Mouse (Mus musculus) forebrain, embryonic 16.5 days (tissue): ENCODE data around the gene Mfap2. TPM values are rescaled to one million over a fixed set of nuclear protein-coding genes. Genes with fewer than 3 reads are reported as not detected.
A peak's percentile ranks its signal among the peaks of the same experiment; 100 is the strongest.

ENCODE experiments used
- ATAC-seq: fragments of 200-750 bp; cut with Nextera tagmentation; 2 replicates; pipeline ENCODE4 v1.8.0; 2017; ENCODE audit warnings: mild to moderate bottlenecking, moderate library complexity
- H3K27ac ChIP-seq: fragments of 300-500 bp; sonication (generic); 2 replicates; pipeline ENCODE4 v1.5.1; 2014; ENCODE audit warnings: low read length, control low read depth
- H3K27me3 ChIP-seq: fragments of 300-500 bp; sonication (generic); replicated peaks from 2 replicates; pipeline ENCODE4 v1.6.1; 2014; ENCODE audit warnings: low read length; ENCODE audit not compliant: control insufficient read depth, insufficient read depth
- H3K36me3 ChIP-seq: fragments of 300-500 bp; sonication (generic); 2 replicates; pipeline ENCODE4 v1.6.1; 2014; ENCODE audit not compliant: control insufficient read depth, insufficient read depth
- H3K4me1 ChIP-seq: fragments of 300-500 bp; sonication (generic); replicated peaks from 2 replicates; pipeline ENCODE4 v1.6.1; 2014; ENCODE audit warnings: low read length; ENCODE audit not compliant: control insufficient read depth, insufficient read depth
- H3K4me2 ChIP-seq: fragments of 300-500 bp; sonication (generic); 2 replicates; pipeline ENCODE4 v1.6.1; 2014; ENCODE audit warnings: mild to moderate bottlenecking, low read length, control low read depth
- H3K4me3 ChIP-seq: fragments of 300-500 bp; sonication (generic); replicated peaks from 2 replicates; pipeline ENCODE4 v1.5.1; 2014; ENCODE audit warnings: mild to moderate bottlenecking, low read length, control low read depth
- H3K9ac ChIP-seq: fragments of 300-500 bp; sonication (generic); replicated peaks from 2 replicates; pipeline ENCODE4 v1.6.1; 2014; ENCODE audit warnings: low read depth, low read length, control low read depth
- H3K9me3 ChIP-seq: fragments of 300-500 bp; sonication (generic); 2 replicates; pipeline ENCODE4 v1.6.1; 2016; ENCODE audit warnings: low read length; ENCODE audit not compliant: control insufficient read depth
- WGBS: fragments of 180-500 bp; shearing (Covaris S2); extraction: QIAGEN DNeasy Blood & Tissue Kit; methylation state at CpG from one replicate; pipeline ENCODE4 v1.1.7; 2014; 5-methylcytosine and 5-hydroxymethylcytosine counted together
- polyA plus RNA-seq: library from polyadenylated mRNA; unstranded; fragments of >200 nt; fragmentation: Nextera tagmentation; extraction: Ambion mirVana; gene quantifications from 2 replicates; pipeline ENCODE4 v1.2.1, GENCODE M21; 2015

Gene Mfap2
- polyA plus RNA-seq, 1 experiment from 2014 or later: 202 TPM

- H3K4me1 ChIP-seq: no peaks in the 10 kb centered on the region
- no peaks in the 10 kb centered on the region for H3K27me3 ChIP-seq
- WGBS: 84% methylated on average over 13 of the region's 13 CpGs
- no peak overlapping the region for H3K4me2 ChIP-seq
- no peak overlapping the region for H3K4me3 ChIP-seq
- H3K36me3 ChIP-seq: peaks cover 38% of the 10 kb centered on the region
- H3K9me3 ChIP-seq: no peaks in the 10 kb centered on the region
- ATAC-seq: no peak
- no peak overlapping the region for H3K9ac ChIP-seq
- H3K27ac ChIP-seq: no peak overlapping the region
Measured at GRCm38 (mm10) chr4:140971691-140972090, 38.5 kb upstream of the Mfap2 start.

GRCm38 (mm10) chr4:140974408-140974807 lies 35.8 kb upstream of the Mfap2 start:
- ATAC-seq: no peak
- 95% methylated on average over 6 of the region's 6 CpGs for WGBS

DNA sequence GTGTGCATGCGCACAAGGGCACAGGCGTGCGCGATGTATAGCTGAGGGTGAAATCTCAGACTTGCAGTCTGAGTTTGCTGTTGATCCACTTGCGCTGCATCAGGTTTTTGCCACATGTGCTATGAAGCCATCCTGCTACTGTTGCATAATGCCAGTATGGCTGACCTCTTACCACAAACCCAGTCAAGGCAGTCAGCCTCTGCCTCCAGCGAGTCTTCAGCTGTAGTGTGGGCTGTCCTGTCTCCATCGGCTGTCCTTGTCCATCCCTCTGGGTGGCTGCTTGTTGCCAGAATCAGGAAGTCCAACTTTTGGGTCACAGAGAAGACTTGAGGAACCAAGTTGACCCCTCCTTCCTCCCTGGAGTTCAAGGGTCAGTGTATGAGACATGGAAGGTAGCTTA lies 34.9 kb upstream of the Mfap2 start:
- H3K36me3 ChIP-seq: peaks cover 52% of the 10 kb centered on the region
- no peaks in the 10 kb centered on the region for H3K27me3 ChIP-seq
- H3K27ac ChIP-seq: no peak overlapping the region
- H3K9me3 ChIP-seq: no peaks in the 10 kb centered on the region
- WGBS: 96% methylated on average over 7 of the region's 7 CpGs
- H3K9ac ChIP-seq: no peak overlapping the region
- no peaks in the 10 kb centered on the region for H3K4me1 ChIP-seq
- ATAC-seq: no peak
- H3K4me3 ChIP-seq: no peak overlapping the region
- no peak overlapping the region for H3K4me2 ChIP-seq

More at GRCm38 (mm10) chr4:140974408-140974807, 35.8 kb upstream of the Mfap2 start:
- no peak overlapping the region for H3K9ac ChIP-seq
- H3K4me1 ChIP-seq: no peaks in the 10 kb centered on the region
- H3K27ac ChIP-seq: no peak overlapping the region
- no peak overlapping the region for H3K4me3 ChIP-seq
- H3K9me3 ChIP-seq: no peaks in the 10 kb centered on the region
- H3K4me2 ChIP-seq: no peak overlapping the region
- no peaks in the 10 kb centered on the region for H3K27me3 ChIP-seq
- peaks cover 47% of the 10 kb centered on the region for H3K36me3 ChIP-seq

DNA sequence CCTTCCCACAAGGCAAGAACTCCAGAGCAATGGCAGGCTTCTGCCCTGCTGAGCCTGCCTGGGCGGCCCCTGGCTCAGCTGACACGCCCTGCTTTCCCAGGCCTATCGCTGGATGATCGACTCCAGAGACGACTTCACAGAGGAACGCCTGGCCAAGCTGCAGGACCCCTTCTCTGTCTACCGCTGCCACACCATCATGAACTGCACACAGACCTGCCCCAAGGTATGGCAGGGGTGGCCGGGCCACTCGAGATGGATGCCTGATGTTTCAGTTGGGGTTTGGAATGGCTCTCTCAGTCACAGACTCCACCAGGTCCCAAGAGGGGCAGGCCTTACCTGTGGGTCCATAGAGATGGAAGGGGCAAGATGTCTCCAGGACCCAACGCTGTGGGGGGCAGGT lies 32.9 kb upstream of the Mfap2 start:
- Histone ChIP-seq H3K9ac (no peak overlapping the region), H3K4me1 (no peaks in the 10 kb centered on the region), H3K36me3 (peaks cover 49% of the 10 kb centered on the region), H3K4me2 (no peak overlapping the region), H3K27ac (no peak overlapping the region), H3K9me3 (no peaks in the 10 kb centered on the region), H3K4me3 (no peak overlapping the region), H3K27me3 (no peaks in the 10 kb centered on the region)
- ATAC-seq: no peak
- WGBS: 90% methylated on average over 10 of the region's 10 CpGs

- WGBS: 94% methylated on average over 14 of the region's 14 CpGs
- ATAC-seq: no peak
- no peak overlapping the region for H3K27ac ChIP-seq
- H3K36me3 ChIP-seq: peaks cover 42% of the 10 kb centered on the region
- 0 out of 2 replicates have a peak, but pooled peaks cover under 1% of the 10 kb centered on the region for H3K4me1 ChIP-seq
- no peak overlapping the region for H3K4me2 ChIP-seq
- H3K4me3 ChIP-seq: no peak overlapping the region
- H3K9me3 ChIP-seq: no peaks in the 10 kb centered on the region
- H3K27me3 ChIP-seq: no peaks in the 10 kb centered on the region
- H3K9ac ChIP-seq: no peak overlapping the region
Measured at GRCm38 (mm10) chr4:140977886-140978692, 32.1 kb upstream of the Mfap2 start.

GRCm38 (mm10) chr4:140981605-140982004 lies 28.6 kb upstream of the Mfap2 start:
- no peak overlapping the region for H3K27ac ChIP-seq
- no peaks in the 10 kb centered on the region for H3K9me3 ChIP-seq
- peaks cover 18% of the 10 kb centered on the region for H3K36me3 ChIP-seq
- peaks cover 11% of the 10 kb centered on the region for H3K4me1 ChIP-seq
- ATAC-seq: no peak
- H3K4me2 ChIP-seq: no peak overlapping the region
- H3K9ac ChIP-seq: no peak overlapping the region
- H3K27me3 ChIP-seq: no peaks in the 10 kb centered on the region
- WGBS: 88% methylated on average over 2 of the region's 2 CpGs
- no peak overlapping the region for H3K4me3 ChIP-seq

DNA sequence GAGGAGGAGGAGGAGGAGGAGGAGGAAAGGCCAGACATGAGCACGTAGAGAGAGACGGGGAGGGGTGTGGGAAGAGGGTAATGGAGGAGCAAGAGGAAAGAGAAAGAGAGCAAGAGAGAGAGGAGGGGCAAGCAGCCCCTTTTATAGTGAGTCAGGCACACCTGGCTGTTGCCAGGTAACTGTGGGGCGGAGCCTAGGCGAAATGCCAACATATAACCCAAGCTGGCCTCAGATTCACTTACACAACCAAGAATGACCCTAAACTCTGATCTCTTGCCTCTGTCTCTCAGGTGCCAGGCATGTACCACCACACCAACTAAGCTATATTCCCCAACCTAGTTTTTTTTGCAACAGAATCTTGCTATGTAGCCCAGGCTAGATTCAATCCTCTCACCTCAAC lies 27.4 kb upstream of the Mfap2 start:
- H3K27me3 ChIP-seq: no peaks in the 10 kb centered on the region
- H3K9ac ChIP-seq: no peak overlapping the region
- no peak overlapping the region for H3K27ac ChIP-seq
- ATAC-seq: no peak
- no peaks in the 10 kb centered on the region for H3K9me3 ChIP-seq
- H3K36me3 ChIP-seq: peaks cover 13% of the 10 kb centered on the region
- H3K4me2 ChIP-seq: no peak overlapping the region
- 85% methylated on average over 2 of the region's 4 CpGs for WGBS
- H3K4me1 ChIP-seq: peaks cover 17% of the 10 kb centered on the region
- H3K4me3 ChIP-seq: no peak overlapping the region

- H3K4me1 ChIP-seq: peaks cover 23% of the 10 kb centered on the region
- no peak overlapping the region for H3K4me2 ChIP-seq
- no peaks in the 10 kb centered on the region for H3K27me3 ChIP-seq
- no peak overlapping the region for H3K4me3 ChIP-seq
- no peak overlapping the region; the same call in 1 of the 2 replicates for H3K9ac ChIP-seq
- WGBS: 11% methylated on average over 9 of the region's 9 CpGs
- ATAC-seq: no peak
- peak overlapping the region; percentile 20; the same call in 1 of the 2 replicates for H3K27ac ChIP-seq
- H3K36me3 ChIP-seq: peaks cover 9% of the 10 kb centered on the region
- H3K9me3 ChIP-seq: no peaks in the 10 kb centered on the region
Measured at GRCm38 (mm10) chr4:140983442-140983841, 26.8 kb upstream of the Mfap2 start.

GRCm38 (mm10) chr4:140984544-140984943 lies 25.7 kb upstream of the Mfap2 start:
- Histone ChIP-seq H3K36me3 (peaks cover 4% of the 10 kb centered on the region), H3K9me3 (no peaks in the 10 kb centered on the region), H3K4me3 (no peak overlapping the region), H3K4me2 (no peak overlapping the region), H3K4me1 (peaks cover 33% of the 10 kb centered on the region), H3K27me3 (no peaks in the 10 kb centered on the region), H3K9ac (no peak overlapping the region), H3K27ac (no peak overlapping the region)
- ATAC-seq: no peak
- 88% methylated on average over 6 of the region's 6 CpGs for whole genome bisulfite sequencing
